Mouse (Mus musculus) liver, adult 2 months (tissue): Measurements from ENCODE around the gene Sh3bgrl. TPM values are rescaled to one million over a fixed set of nuclear protein-coding genes. Genes with fewer than 3 reads are reported as not detected.

Source experiments
- DNase-seq: peaks from one replicate; pipeline ENCODE4 v3.0.0-alpha.2; 2011; ENCODE audit warnings: low read depth, low spot score; ENCODE audit errors: extremely low read depth
- H3K27ac ChIP-seq: fragments of 200-500 bp; replicated peaks from 2 replicates; pipeline ENCODE4 v1.5.1; 2012; ENCODE audit warnings: low read depth, mild to moderate bottlenecking, control low read depth, inconsistent platforms, low read length; ENCODE audit not compliant: insufficient read depth
- H3K27me3 ChIP-seq: fragments of 200-500 bp; 2 replicates; pipeline ENCODE4 v1.6.1; 2012; ENCODE audit warnings: mild to moderate bottlenecking, moderate library complexity, low read length, inconsistent platforms; ENCODE audit not compliant: control insufficient read depth, insufficient read depth
- H3K36me3 ChIP-seq: fragments of 200-500 bp; 2 replicates; pipeline ENCODE4 v1.6.1; 2012; ENCODE audit warnings: low read length, inconsistent platforms; ENCODE audit not compliant: control insufficient read depth, insufficient read depth
- H3K4me1 ChIP-seq: fragments of 200-500 bp; 2 replicates; pipeline ENCODE4 v1.6.1; 2011; ENCODE audit warnings: low read length; ENCODE audit not compliant: control insufficient read depth, insufficient read depth
- H3K4me3 ChIP-seq: fragments of 200-500 bp; 2 replicates; pipeline ENCODE4 v1.5.1; 2011; ENCODE audit warnings: low read depth, mild to moderate bottlenecking, control low read depth, low read length, moderate library complexity; ENCODE audit not compliant: insufficient read depth
- H3K79me2 ChIP-seq: fragments of 200-500 bp; 2 replicates; pipeline ENCODE4 v1.6.1; 2012; ENCODE audit warnings: inconsistent platforms, mild to moderate bottlenecking, low read length, moderate library complexity; ENCODE audit not compliant: control insufficient read depth, insufficient read depth
- H3K9ac ChIP-seq: fragments of 200-500 bp; 2 replicates; pipeline ENCODE4 v1.6.1; 2012; ENCODE audit warnings: low read depth, mild to moderate bottlenecking, control low read depth, inconsistent platforms, low read length
- CTCF ChIP-seq: fragments of 200-500 bp; IDR thresholded peaks from 2 replicates; pipeline ENCODE4 v1.5.1; 2011; ENCODE audit warnings: low read depth, low read length, control low read depth
- POLR2A ChIP-seq: fragments of 200-500 bp; IDR thresholded peaks from 2 replicates; pipeline ENCODE4 v1.6.1; 2011; ENCODE audit warnings: low read length, control low read depth; ENCODE audit not compliant: insufficient read depth; ENCODE audit errors: extremely low read depth
- WGBS: fragments of 180-500 bp; shearing (Covaris S2); methylation state at CpG from one replicate; pipeline ENCODE4 v1.1.7; 2018; 5-methylcytosine and 5-hydroxymethylcytosine counted together
- polyA plus RNA-seq: library from polyadenylated mRNA; depleted of rRNA; stranded (reverse); fragments of >200 nt; gene quantifications from 2 replicates; pipeline ENCODE4 v1.2.3, GENCODE M21; 2012
- total RNA-seq: library from RNA; depleted of rRNA; stranded (reverse); fragments of >200 nt; gene quantifications from 2 replicates; pipeline ENCODE4 v1.2.3, GENCODE M21; 2014

Sh3bgrl gene
- total and polyA plus RNA-seq, 2 experiments = 9.0 to 80.6 TPM

GRCm38 (mm10) chrX:109087073-109087472 lies 8.1 kb upstream of the Sh3bgrl start:
- Histone ChIP-seq H3K9ac (no peak overlapping the region), H3K4me1 (no peaks in the 10 kb centered on the region), H3K27ac (no peak overlapping the region), H3K36me3 (no peaks in the 10 kb centered on the region), H3K27me3 (no peaks in the 10 kb centered on the region), H3K4me3 (no peak overlapping the region), H3K79me2 (no peaks in the 10 kb centered on the region)
- TF ChIP-seq POLR2A (no peak), CTCF (no peak)
- no peak for DNase-seq

- H3K27me3 ChIP-seq = no peaks in the 10 kb centered on the region
- DNase-seq = peak; percentile 19
- 5% methylated on average over 4 of the region's 4 CpGs for WGBS
- H3K79me2 ChIP-seq = peaks cover 2% of the 10 kb centered on the region; the same call in 1 of the 2 replicates
- H3K4me3 ChIP-seq = peak overlapping the region; percentile 94
- H3K9ac ChIP-seq = no peak overlapping the region
- TF ChIP-seq POLR2A (no peak), CTCF (no peak)
- H3K27ac ChIP-seq = no peak overlapping the region
- no peaks in the 10 kb centered on the region for H3K36me3 ChIP-seq
- H3K4me1 ChIP-seq = peaks cover 3% of the 10 kb centered on the region; the same call in 1 of the 2 replicates
Observed at GRCm38 (mm10) chrX:109094800-109095199, 365 bp upstream of the Sh3bgrl start.

GRCm38 (mm10) chrX:109098511-109098910 lies 3.3 kb downstream of the Sh3bgrl start:
- Histone ChIP-seq H3K4me3 (no peak overlapping the region), H3K27me3 (no peaks in the 10 kb centered on the region), H3K79me2 (peaks cover 2% of the 10 kb centered on the region; the same call in 1 of the 2 replicates), H3K4me1 (peaks cover 3% of the 10 kb centered on the region; the same call in 1 of the 2 replicates), H3K27ac (no peak overlapping the region), H3K36me3 (no peaks in the 10 kb centered on the region), H3K9ac (no peak overlapping the region)
- WGBS = 73% methylated on average over 1 of the region's 1 CpGs
- TF ChIP-seq CTCF (no peak), POLR2A (no peak)
- no peak for DNase-seq

GRCm38 (mm10) chrX:109100441-109100840 lies 5.3 kb downstream of the Sh3bgrl start:
- Histone ChIP-seq H3K27me3 (no peaks in the 10 kb centered on the region), H3K4me1 (peaks cover 3% of the 10 kb centered on the region; the same call in 1 of the 2 replicates), H3K79me2 (peaks cover 2% of the 10 kb centered on the region; the same call in 1 of the 2 replicates), H3K27ac (no peak overlapping the region), H3K9ac (no peak overlapping the region), H3K36me3 (no peaks in the 10 kb centered on the region), H3K4me3 (no peak overlapping the region)
- DNase-seq = no peak
- WGBS = 76% methylated on average over 2 of the region's 2 CpGs
- TF ChIP-seq POLR2A (no peak), CTCF (no peak)

GRCm38 (mm10) chrX:109108117-109108805 lies 13.1 kb downstream of the Sh3bgrl start:
- H3K4me1 ChIP-seq = peaks cover under 1% of the 10 kb centered on the region; the same call in 1 of the 2 replicates
- no peaks in the 10 kb centered on the region; the same call in 1 of the 2 replicates for H3K79me2 ChIP-seq
- no peak for TF ChIP-seq CTCF
- no peak for TF ChIP-seq POLR2A
- no peak overlapping the region for H3K9ac ChIP-seq
- no peak for DNase-seq
- no peak overlapping the region for H3K27ac ChIP-seq
- WGBS = 4% methylated on average over 1 of the region's 1 CpGs
- H3K27me3 ChIP-seq = no peaks in the 10 kb centered on the region
- no peak overlapping the region for H3K4me3 ChIP-seq
- no peaks in the 10 kb centered on the region for H3K36me3 ChIP-seq

- Histone ChIP-seq H3K36me3 (no peaks in the 10 kb centered on the region), H3K4me3 (no peak overlapping the region), H3K27ac (no peak overlapping the region), H3K9ac (no peak overlapping the region), H3K4me1 (peaks cover 5% of the 10 kb centered on the region; the same call in 1 of the 2 replicates), H3K27me3 (no peaks in the 10 kb centered on the region), H3K79me2 (no peaks in the 10 kb centered on the region; the same call in 1 of the 2 replicates)
- DNase-seq = no peak
- 96% methylated on average over 1 of the region's 1 CpGs for WGBS
- TF ChIP-seq CTCF (no peak), POLR2A (no peak)
Observed at GRCm38 (mm10) chrX:109112885-109113284, 17.7 kb downstream of the Sh3bgrl start.
